Mouse (Mus musculus): ENCODE measurements around the gene Grk3. TPM values are rescaled to one million over a fixed set of nuclear protein-coding genes. Genes with fewer than 3 reads are reported as not detected.
A peak's percentile ranks its signal among the peaks of the same experiment; 100 is the strongest.

The Grk3 gene
- total RNA-seq (2021), result 1 to 10 TPM; 5.0 to 5.3 TPM

- peak; percentile 52 to 54 for DNase-seq
- intact Hi-C loops (cut with DNase I), result loop anchor here (2.0 kb wide), 2 partner anchors 39 to 145 kb away; no protein-coding TSS in a partner anchor
Observed at GRCm38 (mm10) chr5:113015236-113016061, at the start of gene Grk3. Grk3 (minus strand) TSS chr5:113015791.

DNA sequence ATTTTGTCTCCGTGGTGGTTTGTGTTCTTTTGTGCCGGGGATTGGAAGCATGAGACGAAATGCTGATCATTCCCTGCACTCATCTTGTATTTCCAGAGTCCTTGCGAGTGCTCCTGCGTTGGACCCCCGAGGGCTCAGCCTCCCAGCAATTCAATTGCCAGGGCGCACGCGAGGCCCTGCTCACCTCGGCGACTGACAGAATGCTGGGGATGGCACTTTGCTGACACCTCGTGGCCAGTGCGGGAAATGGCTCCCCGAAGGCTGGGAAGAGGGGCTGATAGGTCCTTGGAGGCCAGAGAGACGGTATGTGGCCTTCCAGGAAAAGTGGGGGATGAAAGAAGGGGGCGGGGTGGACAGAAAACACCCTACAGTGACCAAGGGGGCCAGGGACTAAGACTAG is 38.7 kb upstream of the Grk3 start:
- DNase-seq, result peak; percentile 80 to 85
- intact Hi-C loops (cut with DNase I), result loop anchor here (1.0 to 10.0 kb wide), 4 partner anchors 40 to 621 kb away; partner anchors contain the start of gene Grk3

DNA sequence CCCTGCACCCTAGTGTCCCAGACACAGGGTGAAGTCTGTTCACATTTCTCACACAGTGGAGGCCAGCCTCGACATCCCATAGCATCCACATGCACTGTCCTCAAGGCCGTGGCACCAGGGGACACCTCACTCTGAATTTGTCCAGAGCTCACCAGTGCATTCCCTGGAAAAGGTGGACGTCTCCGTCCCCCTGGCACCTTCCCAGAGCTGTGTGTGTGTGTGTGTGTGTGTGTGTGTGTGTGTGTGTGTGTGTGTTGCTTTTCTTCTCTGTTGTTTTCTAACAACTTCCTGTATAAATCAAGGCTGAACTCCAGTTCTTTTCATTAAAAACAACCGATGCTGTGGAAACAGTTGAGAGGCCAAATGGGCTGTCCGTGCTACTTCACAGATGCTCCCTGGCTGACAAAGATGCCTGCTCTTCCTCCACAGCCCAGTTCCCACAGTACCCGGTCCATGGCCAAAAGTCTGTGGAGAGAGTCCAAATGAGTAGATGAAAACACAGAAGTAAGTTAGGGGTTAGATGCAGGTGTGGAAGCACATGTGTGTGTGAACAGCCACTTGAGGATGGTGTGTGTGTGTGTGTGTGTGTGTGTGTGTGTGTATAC is 35.1 kb upstream of the Grk3 start:
- intact Hi-C loops (cut with DNase I), result loop anchor here (10.0 kb wide), 1 partner anchor 576 kb away; no protein-coding TSS in a partner anchor
- no peak for DNase-seq

GRCm38 (mm10) chr5:113049876-113050275 is 34.3 kb upstream of the Grk3 start:
- intact Hi-C loops (cut with DNase I), result loop anchor here (10.0 kb wide), 1 partner anchor 575 kb away; no protein-coding TSS in a partner anchor
- no peak for DNase-seq

GRCm38 (mm10) chr5:113045511-113046273 is 30.1 kb upstream of the Grk3 start:
- DNase-seq, result no peak
- intact Hi-C loops (cut with DNase I), result no loop called here

GRCm38 (mm10) chr5:113043531-113043930 is 27.9 kb upstream of the Grk3 start:
- DNase-seq, result peak; percentile 31 to 40
- intact Hi-C loops (cut with DNase I), result no loop called here

DNA sequence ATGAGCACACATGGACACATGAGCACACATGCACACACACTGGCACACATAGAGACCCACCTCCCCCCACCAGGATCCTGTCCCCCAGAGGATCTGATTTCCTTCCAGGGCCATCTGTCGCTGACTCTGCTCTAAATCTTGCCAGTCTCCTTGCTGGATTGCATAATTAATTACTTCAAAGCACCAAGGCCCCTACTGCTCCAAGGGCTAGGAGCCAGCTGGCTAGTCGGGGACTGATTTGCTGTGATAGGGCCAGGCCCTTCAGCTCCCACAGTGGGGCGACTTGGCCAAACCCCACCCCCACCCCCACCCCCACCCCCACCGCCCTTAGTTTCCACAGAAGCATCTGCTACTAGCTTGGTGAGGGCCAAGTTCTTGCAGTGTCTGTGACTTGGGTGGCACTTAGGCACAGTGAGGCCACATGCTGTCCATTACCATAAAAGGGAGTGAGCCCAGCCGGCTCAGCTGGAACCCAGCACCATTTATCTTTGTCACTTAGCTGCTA is 26.0 kb upstream of the Grk3 start:
- DNase-seq, result peak; percentile 35 to 42
- intact Hi-C loops (cut with DNase I), result no loop called here

DNA sequence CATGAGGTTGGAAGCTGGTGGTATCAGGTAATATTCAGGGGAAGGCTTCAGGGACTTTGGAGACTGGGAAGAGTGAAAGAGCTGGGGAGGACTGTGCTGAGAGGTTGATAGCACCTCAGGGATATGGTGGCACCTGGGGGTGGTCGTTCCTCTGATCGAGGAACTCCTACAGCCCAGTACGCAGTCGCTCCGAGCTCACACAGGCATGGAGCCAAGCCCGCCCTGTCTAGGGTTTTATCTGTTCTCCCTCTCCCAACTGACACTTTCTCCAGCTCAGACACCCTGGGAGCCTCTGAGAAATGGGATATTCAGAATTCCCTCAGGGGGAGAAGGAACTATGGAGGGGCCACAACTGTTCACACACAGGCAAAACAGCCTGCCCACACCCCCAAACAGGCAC is 25.2 kb upstream of the Grk3 start:
- intact Hi-C loops (cut with DNase I), result no loop called here
- peak in 1 of 2 experiments; percentile 27 for DNase-seq

GRCm38 (mm10) chr5:113038601-113039000 is 23.0 kb upstream of the Grk3 start:
- intact Hi-C loops (cut with DNase I), result no loop called here
- no peak for DNase-seq

DNA sequence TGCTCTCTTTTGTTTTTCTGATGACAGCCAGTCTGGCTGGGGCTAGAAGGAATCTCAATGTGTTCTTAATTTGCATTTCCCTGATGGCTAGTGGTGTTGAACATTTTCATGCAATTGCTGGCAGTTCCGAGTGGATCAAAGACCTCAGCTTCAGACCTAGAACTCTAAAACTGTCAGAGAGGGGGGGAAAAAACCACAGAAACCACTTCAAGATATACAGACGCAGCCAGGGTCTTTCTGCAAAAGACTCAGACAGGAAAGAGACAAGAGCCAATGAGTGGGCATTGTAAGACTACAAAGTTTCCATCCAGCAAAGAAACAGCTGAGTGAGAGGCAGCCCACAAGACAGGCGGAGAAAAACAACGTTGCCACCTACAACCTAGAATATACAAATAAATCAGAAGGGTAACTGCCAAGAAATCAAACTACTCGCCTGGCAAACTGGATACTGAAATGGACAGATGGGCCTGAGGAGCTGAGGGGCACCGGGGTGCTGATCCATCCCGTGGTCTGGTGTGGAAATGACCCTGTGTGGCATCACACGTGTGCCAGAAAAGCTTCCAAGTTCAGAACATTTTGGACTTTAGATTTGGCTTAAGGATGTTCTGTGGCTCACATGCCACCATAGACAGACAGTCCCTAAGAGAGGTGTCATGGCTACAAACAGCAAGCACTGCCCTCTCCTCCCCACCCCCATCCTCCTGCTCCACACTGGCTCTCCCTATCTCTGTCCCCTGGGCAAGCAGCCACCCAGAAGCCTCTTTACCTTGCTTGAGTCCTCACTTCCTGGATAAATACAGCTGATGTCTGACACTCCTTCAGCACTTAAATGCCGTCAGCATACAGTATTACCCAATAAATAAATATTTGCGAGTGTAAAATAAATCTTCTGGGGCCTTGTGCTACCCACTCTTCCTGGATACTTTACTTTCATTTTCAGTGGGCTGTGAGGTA is 19.8 kb upstream of the Grk3 start:
- intact Hi-C loops (cut with DNase I), result no loop called here
- no peak for DNase-seq

DNA sequence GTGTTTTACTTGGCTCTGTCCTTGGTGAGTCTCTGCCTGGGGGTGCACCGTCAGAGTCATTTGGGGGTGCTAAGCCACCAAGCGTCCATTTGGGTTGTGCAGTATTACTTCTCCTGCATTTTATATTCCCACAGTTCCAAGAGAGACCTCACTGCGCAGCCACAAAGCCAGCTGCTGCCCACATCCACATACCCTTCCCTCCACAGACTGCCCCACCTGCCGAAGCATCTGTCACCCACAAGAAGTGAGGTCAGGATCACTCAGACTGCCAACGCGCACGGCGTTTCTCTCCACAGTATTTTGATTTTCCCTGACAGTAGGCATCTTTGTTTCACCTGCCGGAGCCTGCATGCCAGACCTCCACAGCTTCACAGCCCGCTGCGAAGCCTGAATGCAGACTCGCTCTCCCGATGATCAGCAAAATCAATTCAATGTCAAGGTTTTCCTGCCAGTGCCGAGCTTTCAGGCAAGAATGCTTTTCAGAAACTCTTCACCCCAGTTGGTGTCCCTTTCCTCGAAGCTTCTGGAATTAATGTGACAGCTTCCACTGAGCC is 15.7 kb upstream of the Grk3 start:
- intact Hi-C loops (cut with DNase I), result no loop called here
- no peak for DNase-seq

- intact Hi-C loops (cut with DNase I), result no loop called here
- no peak for DNase-seq
Observed at GRCm38 (mm10) chr5:113030082-113030481, 14.5 kb upstream of the Grk3 start.

DNA sequence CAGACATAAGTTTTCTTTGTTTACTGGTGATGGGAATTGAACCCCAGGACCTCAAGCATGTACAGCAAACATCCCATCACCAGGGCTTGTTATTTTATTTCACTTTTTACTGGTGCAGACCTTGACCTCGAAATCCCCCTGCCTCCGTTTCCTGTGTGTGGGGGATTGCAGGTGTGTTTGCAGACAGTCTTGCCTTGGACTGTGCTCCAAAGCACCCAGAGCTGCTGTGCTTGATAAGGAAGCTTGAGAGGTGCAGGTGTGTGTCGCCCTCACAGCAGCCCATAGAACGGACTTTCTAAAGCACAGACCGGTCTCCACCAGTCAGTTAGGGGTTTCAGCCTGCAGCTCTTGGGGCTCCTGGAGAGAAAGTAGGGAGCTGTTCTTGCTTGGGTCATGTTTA is 11.1 kb upstream of the Grk3 start:
- no peak for DNase-seq
- intact Hi-C loops (cut with DNase I), result no loop called here

DNA sequence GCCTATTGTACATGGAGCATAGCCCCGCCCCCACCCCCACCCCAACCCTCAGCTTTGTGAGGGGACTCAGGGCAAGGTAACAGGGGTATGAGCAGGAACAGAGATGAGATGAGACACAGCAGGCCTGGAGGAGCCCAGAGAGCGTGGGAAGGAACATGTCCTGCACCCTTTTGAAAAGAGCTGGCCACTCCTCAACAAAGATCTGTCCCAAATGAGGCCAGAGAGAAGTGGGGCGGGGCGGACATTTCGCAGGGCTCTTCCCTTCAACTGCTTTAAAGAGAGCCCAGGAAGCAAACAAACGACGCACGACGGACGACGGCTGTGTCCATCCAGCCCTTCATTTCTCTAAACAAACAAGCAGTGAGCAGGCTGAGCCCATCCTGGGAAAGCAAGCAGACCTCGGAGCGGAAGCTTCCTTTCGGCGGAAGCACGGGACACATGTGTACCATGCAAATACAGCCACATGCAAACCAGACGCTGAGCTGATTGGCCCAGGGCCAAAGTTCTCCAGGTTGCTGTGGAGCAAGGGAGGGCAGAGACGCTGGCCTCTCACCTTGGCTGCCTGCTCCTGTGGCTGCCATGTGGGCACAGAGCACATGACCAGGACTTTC is 8.7 kb upstream of the Grk3 start:
- intact Hi-C loops (cut with DNase I), result no loop called here
- DNase-seq, result peak; percentile 44 to 55

DNA sequence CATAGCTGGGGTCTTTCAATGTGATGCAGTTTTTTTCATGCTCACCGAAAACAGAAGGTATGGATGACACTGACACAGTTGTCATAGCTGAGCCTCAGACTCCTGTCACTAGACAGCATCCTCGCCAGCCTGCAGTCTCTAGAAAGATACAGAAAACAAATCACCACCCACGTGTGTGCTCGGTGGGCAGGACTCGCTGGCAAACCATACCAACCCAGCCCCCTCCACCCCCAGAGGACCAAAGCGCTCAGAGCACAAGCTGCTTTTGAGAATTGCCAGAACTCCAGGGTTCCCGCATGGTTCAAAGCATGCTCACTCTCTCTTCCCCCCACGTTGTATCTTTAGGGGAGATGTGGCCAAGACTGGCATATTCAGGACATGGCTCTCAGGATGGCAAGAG is 2.6 kb upstream of the Grk3 start:
- DNase-seq, result no peak
- intact Hi-C loops (cut with DNase I), result no loop called here

GRCm38 (mm10) chr5:113017004-113017403 is 1.4 kb upstream of the Grk3 start:
- intact Hi-C loops (cut with DNase I), result no loop called here
- no peak for DNase-seq

GRCm38 (mm10) chr5:113014808-113015235 is 769 bp downstream of the Grk3 start:
- intact Hi-C loops (cut with DNase I), result loop anchor here (2.0 kb wide), 2 partner anchors 40 to 144 kb away; no protein-coding TSS in a partner anchor
- DNase-seq, result peak in 1 of 2 experiments; percentile 13

DNA sequence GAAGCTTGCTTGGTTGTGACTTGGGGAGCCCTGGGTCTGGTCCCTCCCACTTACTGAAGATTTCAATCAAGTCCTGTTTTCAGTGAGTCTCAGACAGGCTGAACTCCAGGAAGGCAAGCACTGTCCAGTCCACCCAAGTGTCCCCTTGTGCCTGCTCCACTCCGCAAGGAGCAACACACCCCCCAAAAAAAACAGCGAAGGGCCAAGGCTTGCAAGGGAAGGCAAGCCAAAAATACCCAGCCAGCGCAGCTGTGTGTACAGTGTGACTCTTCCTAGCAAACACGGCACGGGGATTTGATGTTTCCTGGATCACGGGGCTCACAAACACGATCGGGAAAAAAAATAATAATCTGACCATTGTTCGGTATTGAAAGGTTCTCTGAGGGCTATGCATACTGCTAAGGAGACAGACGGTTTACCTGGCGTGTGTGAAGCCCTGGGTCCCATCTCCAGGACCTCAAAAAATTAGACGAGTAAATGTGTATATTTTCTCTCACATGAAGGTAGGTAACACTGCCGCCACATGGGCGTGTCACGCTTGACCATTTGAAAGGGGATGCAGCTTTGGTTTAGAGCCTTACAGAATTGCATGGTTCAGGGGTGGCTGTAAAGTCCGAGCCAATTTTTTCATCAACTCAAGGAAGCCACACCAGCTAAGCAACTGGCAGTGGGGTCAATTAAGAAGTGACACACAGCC is 1.3 kb downstream of the Grk3 start:
- peak in 1 of 2 experiments; percentile 15 for DNase-seq
- intact Hi-C loops (cut with DNase I), result loop anchor here (2.0 kb wide), 2 partner anchors 41 to 143 kb away; no protein-coding TSS in a partner anchor
